Mouse (Mus musculus): ENCODE data around the gene Tspan5.

Gene Tspan5

GRCm38 (mm10) chr3:138744030-138744774 lies 2.2 kb downstream of the Tspan5 start:
- DNase-seq (ENCODE audit: low read depth), result no peak

DNA sequence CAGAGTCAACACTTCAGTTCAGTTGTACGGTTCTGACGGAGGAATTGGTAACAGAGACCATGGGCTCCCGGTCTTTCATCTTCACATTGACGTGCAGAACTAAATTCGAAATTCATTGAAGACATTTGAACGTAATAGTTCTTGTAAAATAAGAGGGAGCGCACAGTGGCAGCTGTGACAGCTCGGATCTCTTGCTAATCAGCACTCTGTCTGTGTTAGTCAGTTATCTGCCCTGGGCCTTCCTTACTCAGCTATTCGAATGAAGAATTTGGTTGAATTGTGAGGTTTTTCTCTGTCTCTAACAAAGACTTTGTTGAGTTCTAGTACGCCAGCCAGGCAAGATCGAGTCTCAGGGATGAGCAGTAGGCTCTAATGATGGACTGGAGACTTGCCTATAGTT lies 3.1 kb downstream of the Tspan5 start:
- DNase-seq (ENCODE audit: low read depth), result no peak

- DNase-seq (ENCODE audit: low read depth), result no peak
Measured at GRCm38 (mm10) chr3:138745596-138745995, 3.6 kb downstream of the Tspan5 start.

DNA sequence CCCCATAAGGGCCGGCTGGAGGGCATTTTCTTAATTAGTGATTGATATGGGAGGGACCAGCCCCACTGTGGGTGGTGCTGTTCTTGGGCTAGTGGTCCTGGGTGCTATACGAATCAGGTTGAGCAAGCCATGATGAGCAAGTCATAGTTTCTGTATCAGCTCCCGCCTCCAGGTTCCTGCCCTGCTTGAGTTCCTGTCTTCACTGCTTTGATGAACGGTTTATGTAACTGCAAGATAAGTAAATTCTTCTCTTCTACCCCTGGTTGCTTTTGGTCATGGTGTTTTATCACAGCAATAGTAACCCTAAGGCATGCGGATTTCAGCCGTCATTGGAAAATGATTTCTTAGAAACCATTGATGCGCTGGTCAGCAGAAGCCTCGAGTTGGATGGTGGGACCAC lies 4.6 kb downstream of the Tspan5 start:
- peak; percentile 30 for DNase-seq (ENCODE audit: low read depth)

- no peak for DNase-seq (ENCODE audit: low read depth)
Measured at GRCm38 (mm10) chr3:138747035-138747434, 5.0 kb downstream of the Tspan5 start.

GRCm38 (mm10) chr3:138747985-138748384 lies 6.0 kb downstream of the Tspan5 start:
- no peak for DNase-seq (ENCODE audit: low read depth)

- DNase-seq (ENCODE audit: low read depth), result no peak
Measured at GRCm38 (mm10) chr3:138749645-138750044, 7.7 kb downstream of the Tspan5 start.

DNA sequence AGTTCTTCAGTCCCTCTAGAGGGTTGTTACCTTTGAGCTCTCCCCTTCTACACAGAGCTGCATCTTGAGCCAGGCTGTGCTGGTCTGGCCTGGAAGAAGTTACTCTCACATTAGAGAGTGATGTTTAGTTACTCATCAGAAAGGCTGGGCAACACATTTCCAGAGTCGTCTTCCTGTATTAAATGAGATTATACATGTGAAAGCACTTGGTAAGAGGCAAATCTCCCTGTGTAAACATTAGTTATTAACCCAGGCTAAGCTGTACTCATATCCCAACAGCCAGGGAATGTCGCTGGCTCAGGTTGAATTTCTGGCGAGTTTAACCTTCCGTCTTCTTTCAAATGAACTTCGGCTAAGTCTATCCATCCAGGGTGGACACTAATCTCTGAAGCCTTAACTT lies 9.3 kb downstream of the Tspan5 start:
- DNase-seq (ENCODE audit: low read depth), result no peak

DNA sequence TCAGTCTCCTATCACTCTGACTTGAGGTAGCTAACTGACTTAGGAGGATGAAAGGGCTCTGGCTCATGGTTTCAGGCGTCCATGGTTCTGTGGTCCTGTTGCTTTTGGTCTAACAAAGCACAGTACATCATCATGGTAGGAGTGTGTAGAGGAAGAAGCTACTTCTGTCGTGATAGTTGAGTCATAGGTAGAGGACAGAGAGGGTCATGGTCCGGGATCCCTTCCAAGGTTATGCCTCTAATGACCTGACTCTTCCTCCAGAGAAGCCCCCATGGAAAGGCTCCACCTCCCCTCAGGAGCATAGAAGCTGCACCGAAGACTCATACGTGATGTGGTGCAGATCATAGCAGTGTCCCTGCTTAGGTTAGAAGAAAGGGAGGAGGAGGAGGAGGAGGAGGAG lies 10.1 kb downstream of the Tspan5 start:
- no peak for DNase-seq (ENCODE audit: low read depth)

GRCm38 (mm10) chr3:138752769-138753168 lies 10.8 kb downstream of the Tspan5 start:
- DNase-seq (ENCODE audit: low read depth), result peak; percentile 26

DNA sequence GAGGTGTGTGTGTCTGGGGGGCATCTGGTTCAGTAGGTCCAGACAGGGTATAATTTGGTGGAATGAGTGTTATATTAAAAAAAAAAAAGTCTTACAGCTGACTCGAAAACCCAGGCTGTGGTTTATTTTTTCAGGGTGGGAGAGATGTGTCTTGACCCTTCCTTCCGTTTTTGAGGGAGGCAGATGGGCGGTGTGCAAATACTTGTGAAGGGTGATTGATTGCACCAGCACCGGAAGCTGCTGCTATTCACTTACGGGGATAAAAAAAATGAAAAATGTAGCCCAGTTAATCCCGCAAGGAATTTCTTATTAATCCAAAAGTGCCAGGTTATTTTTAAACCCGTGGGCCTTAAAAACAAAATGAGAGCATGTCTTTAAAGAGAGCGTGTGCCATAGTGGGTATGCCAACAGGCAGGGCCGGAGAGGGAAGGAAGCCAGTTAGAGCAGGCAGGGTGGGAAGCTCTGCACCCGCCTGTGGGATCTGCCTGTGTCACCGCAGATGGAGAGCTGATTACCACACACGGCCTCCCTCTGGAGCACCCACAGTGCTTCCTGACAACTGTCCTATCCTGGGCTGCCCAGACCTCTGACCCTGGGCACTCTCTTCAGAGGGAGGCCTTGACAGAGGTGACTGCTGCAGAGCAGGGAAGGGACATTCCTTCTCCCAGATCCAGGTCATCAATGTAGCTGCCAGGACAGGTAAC lies 11.3 kb downstream of the Tspan5 start:
- no peak for DNase-seq (ENCODE audit: low read depth)

DNA sequence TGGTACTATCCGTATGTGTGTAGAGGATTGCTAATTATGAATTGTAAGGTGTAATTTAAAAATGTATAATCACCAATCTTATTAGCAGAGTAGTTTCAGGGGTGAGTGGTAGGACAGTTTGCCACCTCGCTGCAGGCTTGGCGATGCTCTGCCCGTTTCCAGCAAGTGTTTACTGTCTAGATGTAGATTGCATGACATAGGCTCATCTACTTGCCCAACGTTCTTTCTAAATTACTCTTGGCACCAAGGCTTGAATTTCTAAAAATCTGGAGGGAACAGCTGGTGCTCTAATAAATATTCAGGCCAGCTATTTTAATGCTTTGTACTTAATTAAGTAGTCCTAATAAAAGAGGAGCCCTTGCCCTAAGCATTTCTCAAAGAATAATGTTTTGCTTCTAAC lies 12.3 kb downstream of the Tspan5 start:
- DNase-seq (ENCODE audit: low read depth), result no peak

GRCm38 (mm10) chr3:138757283-138757682 lies 15.3 kb downstream of the Tspan5 start:
- DNase-seq (ENCODE audit: low read depth), result peak; percentile 68

- DNase-seq (ENCODE audit: low read depth), result no peak
Measured at GRCm38 (mm10) chr3:138759968-138760684, 18.1 kb downstream of the Tspan5 start.

- no peak for DNase-seq (ENCODE audit: low read depth)
Measured at GRCm38 (mm10) chr3:138760685-138761119, 18.7 kb downstream of the Tspan5 start.

GRCm38 (mm10) chr3:138761531-138761930 lies 19.5 kb downstream of the Tspan5 start:
- DNase-seq (ENCODE audit: low read depth), result no peak

DNA sequence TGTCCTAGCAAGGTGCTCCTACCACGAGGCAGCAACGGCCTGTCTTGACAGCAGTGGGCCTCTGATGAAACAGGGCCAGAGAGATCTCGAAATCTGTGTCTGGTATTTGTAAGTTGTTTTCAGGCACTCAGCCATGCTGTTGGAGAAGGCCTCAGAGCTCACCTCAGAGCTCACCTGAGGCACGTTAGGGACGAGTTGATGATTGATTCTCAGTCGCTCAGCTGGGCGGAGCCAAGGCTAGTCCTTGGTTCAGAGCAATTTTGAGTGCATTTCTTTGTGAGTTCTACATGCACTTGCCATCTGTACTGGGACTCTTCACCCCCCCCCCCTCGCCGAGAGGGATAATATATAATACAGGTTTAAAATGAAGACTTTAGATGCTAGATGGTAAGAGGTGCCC lies 21.9 kb downstream of the Tspan5 start:
- DNase-seq (ENCODE audit: low read depth), result no peak

DNA sequence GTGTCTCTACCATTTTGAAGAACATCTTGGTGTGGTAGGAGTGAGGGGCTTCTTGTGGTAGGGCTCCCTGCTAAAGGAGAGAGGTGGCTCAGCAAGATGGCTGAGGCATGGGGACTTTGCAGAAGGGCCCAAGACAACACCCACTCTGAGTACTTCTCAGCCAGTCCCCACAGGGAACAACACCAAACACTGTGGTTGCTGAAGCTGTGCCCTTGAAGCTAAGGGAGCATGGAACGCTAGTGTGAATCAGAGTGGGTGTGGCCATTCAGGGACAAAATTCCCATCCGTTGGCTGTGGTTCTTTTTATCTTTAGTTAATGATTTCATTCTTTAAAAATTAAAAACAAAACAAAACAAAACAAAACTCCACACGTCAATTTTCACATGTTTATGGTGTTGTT lies 22.8 kb downstream of the Tspan5 start:
- DNase-seq (ENCODE audit: low read depth), result no peak

DNA sequence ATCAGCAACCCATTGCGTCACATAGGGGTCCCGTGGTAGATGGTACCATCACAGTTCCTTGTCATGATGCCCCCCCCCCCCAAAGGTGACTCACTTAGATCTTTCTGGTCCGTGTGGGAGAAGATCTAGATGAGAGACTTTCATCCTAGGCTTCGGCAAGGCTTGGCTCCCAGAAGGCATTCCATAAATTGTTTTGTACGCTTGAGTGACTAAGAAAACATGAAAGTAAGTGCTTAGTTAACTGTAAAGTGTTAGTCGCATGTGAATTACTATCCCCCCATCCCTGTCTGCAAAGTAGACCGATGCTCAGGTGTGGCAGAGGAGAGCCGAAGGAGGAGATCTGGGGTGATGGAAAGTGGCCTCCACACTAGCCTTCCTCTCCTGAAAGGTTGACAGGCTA lies 25.0 kb downstream of the Tspan5 start:
- no peak for DNase-seq (ENCODE audit: low read depth)

DNA sequence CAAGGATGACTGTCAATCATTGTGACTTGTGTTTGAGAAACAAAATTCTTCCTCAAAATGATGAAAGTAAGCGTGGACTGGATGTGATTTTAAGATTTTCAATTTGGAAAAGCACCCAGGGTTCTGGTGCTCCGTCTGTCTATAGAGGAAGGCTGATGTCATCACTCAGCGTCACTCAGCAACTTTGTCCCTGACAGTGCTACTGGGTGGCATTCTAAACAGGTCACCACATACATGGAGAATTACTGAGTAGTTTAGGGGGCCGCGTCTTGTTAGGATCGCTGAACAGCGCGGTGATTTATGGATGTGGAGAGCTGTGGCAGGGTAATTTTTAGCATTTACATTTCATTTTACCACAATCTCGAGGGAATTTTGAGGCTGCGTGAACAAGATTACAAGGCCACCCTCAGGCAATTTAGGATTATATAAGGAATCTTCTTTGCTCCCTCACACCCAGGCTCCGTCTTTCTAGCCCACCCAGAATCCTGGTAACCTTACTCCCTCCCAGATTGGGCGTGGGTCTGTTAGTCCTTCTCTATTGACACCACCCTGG lies 26.6 kb downstream of the Tspan5 start:
- no peak for DNase-seq (ENCODE audit: low read depth)

DNA sequence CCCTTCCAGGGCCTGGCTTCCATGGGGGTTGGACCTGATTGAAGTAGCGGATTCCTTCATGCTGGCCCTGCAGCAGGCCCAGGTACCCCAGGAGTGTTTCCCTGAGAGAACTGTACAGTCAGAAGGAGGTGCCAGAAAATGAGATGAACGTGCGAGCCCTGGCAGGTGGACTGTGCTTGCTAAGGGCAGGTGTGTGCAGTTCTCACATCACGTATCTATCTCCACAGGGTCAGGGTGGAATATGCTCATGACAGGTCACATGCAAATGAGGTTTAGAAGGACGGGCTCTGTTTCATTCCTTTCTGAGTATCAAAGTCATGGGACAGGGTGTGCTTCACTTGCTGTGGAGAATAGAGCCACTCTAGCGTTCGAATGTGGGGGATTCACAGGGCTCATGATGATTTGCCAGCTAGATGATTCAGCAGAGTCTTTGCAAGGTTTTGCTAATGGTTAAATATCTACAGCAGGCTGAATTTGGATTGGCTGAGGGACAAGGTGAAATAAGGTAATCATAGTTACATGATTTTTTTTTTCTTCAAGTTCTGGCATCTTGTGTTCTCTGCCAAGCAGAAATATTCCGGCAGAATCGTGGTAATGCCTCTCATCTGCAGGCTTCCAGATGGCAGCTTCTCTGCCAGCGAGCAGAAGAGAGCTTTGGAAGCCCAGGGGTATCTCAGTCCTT lies 28.8 kb downstream of the Tspan5 start:
- no peak for DNase-seq (ENCODE audit: low read depth)
